Mouse (Mus musculus) ES-E14 (cell line): ENCODE data around the gene Gm4869. TPM values are rescaled to one million over a fixed set of nuclear protein-coding genes. Genes with fewer than 3 reads are reported as not detected.

ENCODE experiments used
- DNase-seq: peaks from one replicate; pipeline ENCODE4 v3.0.0-alpha.2; 2013; ENCODE audit warnings: low read depth, low spot score
- H3K27ac ChIP-seq: 2 replicates; pipeline ENCODE4 v1.5.1; 2012; ENCODE audit warnings: low read depth, mild to moderate bottlenecking, low read length, moderate library complexity, mixed read lengths; ENCODE audit not compliant: poor library complexity, insufficient read depth, severe bottlenecking
- H3K36me3 ChIP-seq: 2 replicates; pipeline ENCODE4 v1.6.1; 2012; ENCODE audit warnings: mild to moderate bottlenecking, low read length, moderate library complexity, mixed read lengths; ENCODE audit not compliant: control insufficient read depth, poor library complexity, insufficient read depth, severe bottlenecking
- H3K4me1 ChIP-seq, 2 experiments: fragments of 150-350 bp in 1 of 2; sonication (generic) in 1 of 2; 2 replicates each; pipeline ENCODE4 v1.6.1; 2012; ENCODE audit warnings: low read length in 2 of 2, mild to moderate bottlenecking in 1 of 2, mixed read lengths in 1 of 2; ENCODE audit not compliant: control insufficient read depth in 2 of 2, insufficient read depth in 2 of 2, poor library complexity in 1 of 2
- H3K4me3 ChIP-seq, 2 experiments: fragments of 150-350 bp in 1 of 2; sonication (generic) in 1 of 2; 2 replicates each; pipeline ENCODE4 v1.5.1; 2012; ENCODE audit warnings: low read length in 2 of 2, low read depth in 1 of 2, mild to moderate bottlenecking in 1 of 2, mixed read lengths in 1 of 2; ENCODE audit not compliant: insufficient read depth in 1 of 2, poor library complexity in 1 of 2, severe bottlenecking in 1 of 2
- H3K9ac ChIP-seq: 2 replicates; pipeline ENCODE4 v1.6.1; 2012; ENCODE audit warnings: low read depth, mild to moderate bottlenecking, low read length, mixed read lengths; ENCODE audit not compliant: poor library complexity, insufficient read depth, severe bottlenecking
- H3K9me3 ChIP-seq: fragments of 150-350 bp; sonication (generic); 2 replicates; pipeline ENCODE4 v1.6.1; 2012; ENCODE audit warnings: low read depth, mild to moderate bottlenecking, low read length; ENCODE audit not compliant: control insufficient read depth, insufficient read depth
- CHD2 ChIP-seq: IDR thresholded peaks from 2 replicates; pipeline ENCODE4 v1.6.1; 2014; ENCODE audit warnings: mild to moderate bottlenecking, low read depth, low read length, inconsistent platforms
- HCFC1 ChIP-seq: IDR thresholded peaks from 2 replicates; pipeline ENCODE4 v1.6.1; 2012; ENCODE audit warnings: low read length, inconsistent platforms, borderline replicate concordance; ENCODE audit not compliant: insufficient read depth
- MAFK ChIP-seq: IDR thresholded peaks from 2 replicates; pipeline ENCODE4 v1.6.1; 2014; ENCODE audit warnings: mild to moderate bottlenecking, low read depth, low read length, inconsistent platforms; ENCODE audit not compliant: insufficient read depth
- ZC3H11A ChIP-seq: IDR thresholded peaks from 2 replicates; pipeline ENCODE4 v1.6.1; 2012; ENCODE audit warnings: low read depth, mild to moderate bottlenecking, inconsistent platforms, low read length, borderline replicate concordance
- ZNF384 ChIP-seq: IDR thresholded peaks from 2 replicates; pipeline ENCODE4 v1.6.1; 2012; ENCODE audit warnings: low read depth, low read length, inconsistent platforms
- in situ Hi-C, 2 experiments: fragments of 600-800 bp; cut with MboI; formaldehyde crosslinking; loops; one replicate each; pipeline ENCODE4 v1.15.1; 2025; ENCODE audit warnings: low sequenced_read_pairs in 2 of 2, inconsistent platforms in 1 of 2; ENCODE audit not compliant: unreplicated experiment in 2 of 2
- total RNA-seq: library from RNA; depleted of rRNA; stranded (reverse); fragments of 300-350 nt; gene quantifications from 2 replicates; pipeline ENCODE4 v1.2.3, GENCODE M21; 2012

Gm4869 gene
- total RNA-seq, 1 experiment: 0.13 TPM

GRCm38 (mm10) chr5:140506096-140506794 lies 60.8 kb downstream of the Gm4869 start:
- Histone ChIP-seq H3K27ac (no peak overlapping the region), H3K9me3 (no peaks in the 10 kb centered on the region), H3K4me3 (peak overlapping the region; percentile 78), H3K4me1 (peaks cover 0 to 34% of the 10 kb centered on the region in 2 experiments; a peak in 2 of 4 replicates), H3K9ac (peak overlapping the region; percentile 74; the same call in 1 of the 2 replicates), H3K36me3 (no peaks in the 10 kb centered on the region)
- TF ChIP-seq ZNF384 (no peak), HCFC1 (no peak), ZC3H11A (no peak; the same call in 1 of the 2 replicates), CHD2 (no peak), MAFK (no peak)
- in situ Hi-C loops: no loop called here
- no peak for DNase-seq

- H3K9me3 ChIP-seq: no peaks in the 10 kb centered on the region
- no peak overlapping the region for H3K9ac ChIP-seq
- in situ Hi-C loops: no loop called here
- H3K36me3 ChIP-seq: 0 out of 2 replicates have a peak, but pooled peaks cover 5% of the 10 kb centered on the region
- DNase-seq: no peak
- no peak overlapping the region for H3K27ac ChIP-seq
- no peak overlapping the region for H3K4me3 ChIP-seq
- TF ChIP-seq ZC3H11A: no peak
- TF ChIP-seq ZNF384: no peak
- no peak for TF ChIP-seq CHD2
- no peak for TF ChIP-seq MAFK
- no peak for TF ChIP-seq HCFC1
- peaks cover 0 to 34% of the 10 kb centered on the region in 2 experiments; a peak in 2 of 4 replicates for H3K4me1 ChIP-seq
Observed at GRCm38 (mm10) chr5:140507466-140508208, 62.2 kb downstream of the Gm4869 start.

GRCm38 (mm10) chr5:140508686-140509085 lies 63.2 kb downstream of the Gm4869 start:
- peak overlapping the region; percentile 8; the same call in 1 of the 2 replicates for H3K9ac ChIP-seq
- in situ Hi-C loops: no loop called here
- peaks cover 0 to 33% of the 10 kb centered on the region in 2 experiments; a peak in 2 of 4 replicates for H3K4me1 ChIP-seq
- TF ChIP-seq ZC3H11A (no peak), MAFK (no peak), ZNF384 (no peak), HCFC1 (no peak), CHD2 (no peak)
- H3K4me3 ChIP-seq: no peak overlapping the region
- 0 out of 2 replicates have a peak, but pooled peaks cover 5% of the 10 kb centered on the region for H3K36me3 ChIP-seq
- no peak overlapping the region for H3K27ac ChIP-seq
- no peak for DNase-seq
- H3K9me3 ChIP-seq: no peaks in the 10 kb centered on the region

GRCm38 (mm10) chr5:140509204-140509603 lies 63.8 kb downstream of the Gm4869 start:
- H3K9ac ChIP-seq: no peak overlapping the region
- no peak for DNase-seq
- peaks cover 0 to 35% of the 10 kb centered on the region in 2 experiments; a peak in 2 of 4 replicates for H3K4me1 ChIP-seq
- H3K9me3 ChIP-seq: no peaks in the 10 kb centered on the region
- 0 out of 2 replicates have a peak, but pooled peaks cover 5% of the 10 kb centered on the region for H3K36me3 ChIP-seq
- in situ Hi-C loops: no loop called here
- TF ChIP-seq MAFK: no peak
- TF ChIP-seq CHD2: no peak
- TF ChIP-seq HCFC1: no peak
- H3K27ac ChIP-seq: no peak overlapping the region
- no peak overlapping the region for H3K4me3 ChIP-seq
